Mouse (Mus musculus): ENCODE measurements at regions not wholly inside any gene's neighbourhood (a gene's known extent, or its start where the extent isn't known, plus 50 kb on each side); places are given as distances from the start of the nearest gene placed in this dataset.

DNA sequence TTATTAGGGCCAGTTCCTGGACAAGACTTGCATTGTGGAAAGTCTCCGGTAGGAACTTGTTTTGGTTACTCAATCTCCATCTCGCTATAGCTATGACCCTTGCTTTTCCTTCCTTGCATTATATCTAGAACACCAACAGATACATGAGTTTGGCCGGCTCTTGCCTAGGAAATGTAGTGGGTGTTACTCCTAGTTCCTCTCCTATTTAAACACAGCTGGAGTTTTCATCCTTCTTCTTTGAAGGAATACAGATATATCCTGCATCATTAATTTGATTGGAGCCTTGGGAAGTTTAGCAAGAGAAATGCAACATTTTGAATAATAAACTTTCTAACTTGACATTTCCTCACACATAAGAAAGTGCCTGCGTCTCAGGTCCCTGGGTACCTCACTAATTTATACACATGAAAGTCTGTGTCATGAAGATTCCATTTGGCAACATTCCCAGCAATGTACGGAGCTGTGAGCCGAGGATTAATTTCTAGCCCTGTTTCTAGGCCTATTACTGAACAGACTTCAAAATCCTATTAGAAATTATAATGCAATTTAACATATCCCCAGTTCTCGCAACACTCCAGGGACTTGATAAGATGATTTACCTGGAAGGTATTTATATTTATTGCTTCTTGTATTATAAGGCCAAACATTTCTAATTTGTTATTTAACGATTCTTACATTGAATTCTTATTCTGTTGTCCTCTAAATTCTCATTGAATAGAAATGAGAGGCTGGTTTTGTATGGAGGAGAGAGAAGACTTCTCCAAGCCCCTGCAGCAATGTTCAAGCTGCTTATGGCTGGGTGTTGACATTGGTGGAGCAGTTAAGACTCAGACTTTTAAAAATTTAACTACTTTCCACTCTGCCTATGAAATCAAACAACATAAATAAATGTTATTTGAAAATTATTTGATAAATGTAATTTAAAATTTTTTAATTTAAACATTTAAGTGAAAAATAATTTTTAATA lies 62.3 kb downstream of the Sntn start:
- H3K9me3 ChIP-seq (replicated peaks; ENCODE audit: control insufficient read depth, low read length), result no peaks in the 10 kb centered on the region
- WGBS, result 44% methylated on average over 8 of the region's 8 CpGs
- peak; percentile 67 for DNase-seq (ENCODE audit: low spot score)
- H3K27ac ChIP-seq (ENCODE audit: low read depth, low read length), result no peak overlapping the region
- H3K4me3 ChIP-seq (ENCODE audit: low read depth, low read length), result no peak overlapping the region
- no peaks in the 10 kb centered on the region for H3K4me1 ChIP-seq (ENCODE audit: control insufficient read depth, insufficient read depth, low read length)
- no peak overlapping the region for H3K4me2 ChIP-seq (ENCODE audit: low read length)
- no peak overlapping the region for H3K9ac ChIP-seq (ENCODE audit: low read length)
- no peaks in the 10 kb centered on the region for H3K36me3 ChIP-seq (ENCODE audit: control insufficient read depth, insufficient read depth, low read length)
- H3K27me3 ChIP-seq (replicated peaks; ENCODE audit: control insufficient read depth, insufficient read depth, low read length), result no peaks in the 10 kb centered on the region
- peak; percentile 70 for ATAC-seq
